Mouse (Mus musculus): Measurements from ENCODE around the gene Opn3. TPM values are rescaled to one million over a fixed set of nuclear protein-coding genes. Genes with fewer than 3 reads are reported as not detected.
A peak's percentile ranks its signal among the peaks of the same experiment; 100 is the strongest.

Gene Opn3
- polyA plus RNA-seq, 1 experiment from 2014 or later: 4.3 TPM

DNA sequence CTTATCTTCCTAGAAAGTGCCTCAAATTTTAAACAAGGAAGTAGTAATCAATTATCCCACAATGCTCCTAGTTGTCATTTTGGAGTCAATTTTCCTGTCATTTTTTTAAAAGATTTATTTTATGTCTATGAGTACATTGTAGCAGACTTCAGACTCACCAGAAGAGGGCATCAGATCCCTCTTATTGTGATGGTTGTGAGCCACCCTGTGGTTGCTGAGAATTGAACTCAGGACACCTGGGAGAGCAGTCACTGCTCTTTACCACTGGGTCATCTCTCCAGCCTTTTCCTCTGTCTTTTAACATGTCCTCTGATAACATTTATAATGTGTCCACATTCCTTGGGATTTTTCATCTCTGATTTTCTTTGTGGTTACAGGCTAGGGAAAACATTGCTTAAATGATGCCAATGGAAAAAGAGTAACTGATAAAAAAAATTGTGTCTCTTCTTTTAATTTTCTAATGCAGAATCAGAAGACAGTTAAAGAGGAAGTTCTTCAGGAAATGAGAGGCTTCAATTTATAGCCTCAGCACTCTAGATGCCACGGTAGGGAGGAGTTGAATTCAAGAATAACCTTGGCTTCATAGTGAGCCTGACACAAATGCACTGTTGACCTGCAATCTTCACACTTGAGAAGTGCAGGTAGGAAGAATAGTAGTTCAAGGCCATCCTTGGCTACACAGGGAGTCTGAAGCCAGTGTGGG, 66.4 kb downstream of the Opn3 start:
- H3K36me3 ChIP-seq (ENCODE audit: control insufficient read depth, insufficient read depth, low read length): no peaks in the 10 kb centered on the region
- H3K4me3 ChIP-seq (ENCODE audit: low read depth, low read length): peak overlapping the region; percentile 71
- WGBS: 52% methylated on average over 1 of the region's 1 CpGs
- H3K9me3 ChIP-seq (ENCODE audit: control insufficient read depth, low read length): no peaks in the 10 kb centered on the region
- no peaks in the 10 kb centered on the region for H3K27me3 ChIP-seq (replicated peaks; ENCODE audit: control insufficient read depth, insufficient read depth, low read length)
- DNase-seq (ENCODE audit: low spot score) (no peak), ATAC-seq (replicated peaks; ENCODE audit: low FRiP score) (peak; percentile 58)
- H3K27ac ChIP-seq (ENCODE audit: low read depth, low read length): peak overlapping the region; percentile 75
- peaks cover 7% of the 10 kb centered on the region for H3K4me1 ChIP-seq (replicated peaks; ENCODE audit: control insufficient read depth, insufficient read depth, low read length)
- peak overlapping the region; percentile 39; the same call in 1 of the 2 replicates for H3K9ac ChIP-seq (ENCODE audit: low read depth, low read length)
- peak overlapping the region; percentile 88 for H3K4me2 ChIP-seq

DNA sequence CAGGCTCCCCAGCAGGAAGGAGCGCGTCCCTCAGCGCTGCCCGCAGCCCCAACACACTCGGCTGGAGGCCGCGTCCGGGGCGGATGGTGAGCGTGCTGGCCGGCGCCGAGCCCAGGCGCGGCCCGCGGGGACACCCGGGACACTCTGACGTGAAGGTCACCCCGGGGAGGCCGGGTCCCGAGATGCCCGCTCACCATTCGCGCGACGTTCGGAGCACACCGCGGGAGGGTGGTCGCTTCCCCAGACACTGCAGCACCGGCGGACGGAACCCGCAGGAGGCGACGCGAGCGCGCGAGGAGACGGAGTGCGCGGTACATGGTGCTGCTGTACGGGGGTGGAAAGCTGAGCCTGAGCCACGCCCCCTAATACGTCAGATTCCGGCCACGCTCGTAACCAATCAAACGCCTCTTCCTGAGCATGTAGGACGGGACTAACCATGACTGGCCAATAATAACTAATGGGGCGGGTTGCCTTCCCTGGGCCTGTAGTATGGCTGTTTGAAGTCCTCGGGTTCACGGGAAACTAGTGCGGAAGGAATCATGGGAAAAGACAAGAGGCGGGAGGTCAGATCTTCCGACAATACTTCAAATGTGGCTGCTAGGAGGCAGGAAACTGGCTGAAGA, 67.2 kb downstream of the Opn3 start, which contains the start of gene Fh1:
TSS of gene Fh1 (minus strand) at position 379 of the 623 bp plus-strand sequence.
- Histone ChIP-seq H3K4me2 (peak within 1 kb of the TSS; percentile 88), H3K9ac (ENCODE audit: low read depth, low read length) (peak within 1 kb of the TSS; percentile 84), H3K9me3 (ENCODE audit: control insufficient read depth, low read length) (no peaks in the 10 kb centered on the region), H3K36me3 (ENCODE audit: control insufficient read depth, insufficient read depth, low read length) (no peaks in the 10 kb centered on the region), H3K27ac (ENCODE audit: low read depth, low read length) (peak within 1 kb of the TSS; percentile 75), H3K4me1 (replicated peaks; ENCODE audit: control insufficient read depth, insufficient read depth, low read length) (peaks cover 7% of the 10 kb centered on the region), H3K4me3 (ENCODE audit: low read depth, low read length) (peak within 1 kb of the TSS; percentile 71), H3K27me3 (replicated peaks; ENCODE audit: control insufficient read depth, insufficient read depth, low read length) (no peaks in the 10 kb centered on the region)
- DNase-seq (ENCODE audit: low spot score) (peak; percentile 86), ATAC-seq (replicated peaks; ENCODE audit: low FRiP score) (peak; percentile 99)
- WGBS: under 1% methylated on average over 58 of the region's 58 CpGs

DNA sequence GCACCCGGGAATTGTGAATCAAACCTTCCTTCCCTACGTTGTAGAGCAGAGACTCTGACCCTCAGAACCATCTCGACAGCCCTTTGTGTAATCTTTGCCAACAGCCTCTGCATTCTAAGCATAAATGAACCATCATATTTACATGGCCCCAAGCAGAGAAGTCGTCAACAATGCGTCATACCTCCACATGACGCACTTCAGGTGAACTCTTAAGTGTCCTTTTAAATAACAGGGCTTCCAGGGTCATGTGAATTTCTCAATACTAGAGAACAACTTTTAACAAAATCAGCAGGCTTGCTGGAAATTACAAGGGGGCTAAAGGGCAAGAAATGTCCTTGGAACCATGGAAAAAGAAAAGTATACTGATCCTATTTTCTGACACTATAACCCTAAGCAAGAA, 68.9 kb downstream of the Opn3 start:
- Histone ChIP-seq H3K9ac (ENCODE audit: low read depth, low read length) (no peak overlapping the region), H3K9me3 (ENCODE audit: control insufficient read depth, low read length) (no peaks in the 10 kb centered on the region), H3K4me3 (ENCODE audit: low read depth, low read length) (no peak overlapping the region), H3K4me2 (no peak overlapping the region), H3K27ac (ENCODE audit: low read depth, low read length) (no peak overlapping the region), H3K36me3 (ENCODE audit: control insufficient read depth, insufficient read depth, low read length) (peaks cover 6% of the 10 kb centered on the region; the same call in 1 of the 2 replicates), H3K27me3 (replicated peaks; ENCODE audit: control insufficient read depth, insufficient read depth, low read length) (no peaks in the 10 kb centered on the region), H3K4me1 (replicated peaks; ENCODE audit: control insufficient read depth, insufficient read depth, low read length) (peaks cover 7% of the 10 kb centered on the region)
- DNase-seq (ENCODE audit: low spot score) (no peak), ATAC-seq (replicated peaks; ENCODE audit: low FRiP score) (no peak)
- WGBS: 88% methylated on average over 6 of the region's 6 CpGs

- H3K27ac ChIP-seq (ENCODE audit: low read depth, low read length): no peak within 1 kb of the TSS
- 90% methylated on average over 13 of the region's 13 CpGs for WGBS
- peaks cover 23% of the 10 kb centered on the region for H3K36me3 ChIP-seq (ENCODE audit: control insufficient read depth, insufficient read depth, low read length)
- no peak for ATAC-seq (replicated peaks; ENCODE audit: low FRiP score)
- no peak within 1 kb of the TSS for H3K4me3 ChIP-seq (ENCODE audit: low read depth, low read length)
- H3K9me3 ChIP-seq (ENCODE audit: control insufficient read depth, low read length): no peaks in the 10 kb centered on the region
- no peak for DNase-seq (ENCODE audit: low spot score)
- H3K27me3 ChIP-seq (replicated peaks; ENCODE audit: control insufficient read depth, insufficient read depth, low read length): no peaks in the 10 kb centered on the region
- no peak within 1 kb of the TSS for H3K4me2 ChIP-seq
- H3K4me1 ChIP-seq (replicated peaks; ENCODE audit: control insufficient read depth, insufficient read depth, low read length): peaks cover 7% of the 10 kb centered on the region
- H3K9ac ChIP-seq (ENCODE audit: low read depth, low read length): no peak within 1 kb of the TSS
These were observed 72.7 kb downstream of the Opn3 start, which contains the start of gene Kmo for GRCm38 (mm10) chr1:175619814-175620431. Gene Kmo (plus strand): TSS chr1:175620381.

GRCm38 (mm10) chr1:175614992-175615391, 77.6 kb downstream of the Opn3 start:
- H3K9ac ChIP-seq (ENCODE audit: low read depth, low read length): no peak overlapping the region
- no peaks in the 10 kb centered on the region for H3K9me3 ChIP-seq (ENCODE audit: control insufficient read depth, low read length)
- WGBS: 93% methylated on average over 9 of the region's 9 CpGs
- ATAC-seq (replicated peaks; ENCODE audit: low FRiP score) (no peak), DNase-seq (ENCODE audit: low spot score) (no peak)
- H3K36me3 ChIP-seq (ENCODE audit: control insufficient read depth, insufficient read depth, low read length): peaks cover 47% of the 10 kb centered on the region
- H3K27ac ChIP-seq (ENCODE audit: low read depth, low read length): no peak overlapping the region
- no peak overlapping the region for H3K4me3 ChIP-seq (ENCODE audit: low read depth, low read length)
- no peaks in the 10 kb centered on the region for H3K4me1 ChIP-seq (replicated peaks; ENCODE audit: control insufficient read depth, insufficient read depth, low read length)
- H3K4me2 ChIP-seq: no peak overlapping the region
- H3K27me3 ChIP-seq (replicated peaks; ENCODE audit: control insufficient read depth, insufficient read depth, low read length): no peaks in the 10 kb centered on the region

Other genes with a start within 250 kb of the Opn3 start
- 0.19 and 0.27 TPM in 2 replicates for gene Rgs7, start 200.3 kb downstream of the Opn3 start, polyA plus RNA-seq (2014; fragmentation: Nextera tagmentation; extraction: Ambion mirVana)
- 1.7 and 1.9 TPM in 2 replicates for gene Kmo, start 72.4 kb downstream of the Opn3 start, polyA plus RNA-seq (2014; fragmentation: Nextera tagmentation; extraction: Ambion mirVana)
- 136 and 146 TPM in 2 replicates for gene Fh1, start 67.1 kb downstream of the Opn3 start, polyA plus RNA-seq (2014; fragmentation: Nextera tagmentation; extraction: Ambion mirVana)
- gene Chml, start 125 bp upstream of the Opn3 start, polyA plus RNA-seq (2014; fragmentation: Nextera tagmentation; extraction: Ambion mirVana): 3.2 and 3.6 TPM in 2 replicates
- not detected in 2 replicates for gene Wdr64, start 5.8 kb upstream of the Opn3 start, polyA plus RNA-seq (2014; fragmentation: Nextera tagmentation; extraction: Ambion mirVana)
- gene Exo1, start 187.8 kb upstream of the Opn3 start, polyA plus RNA-seq (2014; fragmentation: Nextera tagmentation; extraction: Ambion mirVana): 124 and 131 TPM in 2 replicates
- 0.12 TPM in 1 of 2 replicates, not detected in the other for gene Gm38100, start 227.6 kb upstream of the Opn3 start, polyA plus RNA-seq (2014; fragmentation: Nextera tagmentation; extraction: Ambion mirVana)